Mouse (Mus musculus): ENCODE measurements at regions not wholly inside any gene's neighbourhood (a gene's known extent, or its start where the extent isn't known, plus 50 kb on each side); places are given as distances from the start of the nearest gene placed in this dataset.

DNA sequence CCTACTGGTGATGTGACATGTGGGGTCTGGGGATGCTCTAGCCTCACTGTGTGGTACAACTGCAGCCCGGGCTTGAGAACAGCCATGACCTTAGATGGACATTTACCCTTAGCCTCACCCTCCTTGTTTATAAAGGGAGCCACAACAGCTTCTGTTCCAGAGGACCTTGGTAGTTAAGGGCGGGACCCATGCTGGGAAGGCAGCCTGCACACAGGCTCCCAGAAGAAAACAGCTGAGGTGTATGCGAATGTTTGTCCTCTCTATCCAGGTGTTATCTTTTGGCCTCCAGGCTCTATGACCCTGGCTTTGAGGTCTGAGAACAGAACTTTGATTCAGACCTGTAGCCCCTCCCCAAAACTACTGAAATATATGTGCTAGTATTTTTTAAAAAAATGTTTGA lies 102.1 kb upstream of the Mki67 start:
- DNase-seq (ENCODE audit: low read depth, low spot score), result no peak

DNA sequence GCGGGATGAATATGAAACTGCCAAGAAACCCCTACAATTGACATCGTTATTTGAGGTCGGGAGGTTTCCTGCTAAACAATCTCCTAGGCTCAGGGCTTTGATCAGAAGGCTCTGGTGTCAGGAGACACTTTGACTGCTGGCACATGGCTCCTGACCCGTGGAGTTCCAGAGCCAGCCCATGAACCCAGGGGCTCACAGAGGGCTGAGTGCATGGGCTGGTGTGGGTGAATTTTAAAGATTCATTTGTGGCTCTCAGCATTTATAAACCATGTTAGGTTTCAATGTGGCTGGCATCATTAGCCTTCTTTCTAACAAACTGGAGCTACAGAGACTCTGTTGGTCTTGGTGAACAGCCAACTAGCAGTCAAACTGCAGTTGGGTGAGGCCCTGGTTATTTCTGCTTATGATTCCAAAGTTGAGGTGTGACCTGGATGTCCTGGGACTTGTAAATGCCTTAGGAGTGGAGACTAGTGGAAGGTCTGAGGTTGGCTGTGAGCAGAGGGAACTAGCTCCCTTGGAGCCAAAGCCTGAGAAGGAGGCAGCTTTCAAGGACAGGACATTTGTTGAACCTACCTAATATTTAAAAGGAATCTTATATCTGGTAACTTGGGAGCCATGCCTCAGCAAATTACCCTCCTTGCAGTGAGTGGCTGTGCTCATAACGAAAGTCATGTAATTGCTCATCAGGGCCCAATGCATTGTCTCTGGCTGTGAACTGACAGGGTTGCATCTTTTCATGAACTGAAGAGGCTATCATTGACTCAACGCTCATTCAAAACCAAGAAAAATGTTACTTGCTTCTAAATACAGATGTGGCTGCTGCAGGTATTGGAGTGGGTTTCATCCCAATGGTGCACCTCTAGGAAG lies 108.0 kb upstream of the Mki67 start:
- no peak for DNase-seq (ENCODE audit: low read depth, low spot score)

DNA sequence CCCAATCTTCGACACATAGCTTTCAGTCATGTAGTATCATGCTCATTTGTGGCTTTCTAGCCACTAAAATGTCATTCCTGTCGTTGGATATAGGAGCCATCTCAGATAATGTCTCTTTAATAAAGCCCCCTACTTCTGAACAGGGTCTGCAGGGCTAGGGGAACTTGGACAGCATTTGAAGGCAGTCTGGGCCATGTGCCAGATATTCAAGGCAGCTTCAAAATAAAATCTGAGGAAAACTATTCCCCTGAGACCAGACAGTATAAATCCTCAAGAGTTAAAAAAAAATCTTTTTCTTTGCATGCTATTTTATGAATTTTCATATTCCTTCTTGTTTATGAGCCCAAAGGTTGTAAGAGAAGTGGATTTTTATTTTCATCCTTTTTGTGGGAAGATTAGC lies 113.1 kb upstream of the Mki67 start:
- no peak for DNase-seq (ENCODE audit: low read depth, low spot score)

DNA sequence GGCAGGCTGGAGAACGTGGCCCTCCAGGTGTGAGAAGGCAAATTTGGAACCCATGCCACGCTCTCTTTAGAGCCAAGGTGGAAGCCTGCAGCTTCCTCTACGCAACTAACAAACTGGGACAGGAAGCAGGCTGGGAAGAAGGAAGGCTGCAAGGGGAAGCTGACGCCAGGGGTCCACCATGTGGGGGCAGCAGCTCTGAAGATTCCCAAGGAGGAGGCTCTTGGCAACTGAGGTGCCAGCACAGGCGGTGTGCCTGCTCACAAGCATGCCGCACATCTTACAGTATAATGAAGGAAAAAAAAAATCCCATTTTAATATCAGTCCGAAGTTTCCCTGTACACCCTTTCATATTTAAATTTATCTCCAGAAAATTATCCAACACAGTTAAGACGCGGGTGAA lies 117.3 kb upstream of the Mki67 start:
- no peak for DNase-seq (ENCODE audit: low read depth, low spot score)

DNA sequence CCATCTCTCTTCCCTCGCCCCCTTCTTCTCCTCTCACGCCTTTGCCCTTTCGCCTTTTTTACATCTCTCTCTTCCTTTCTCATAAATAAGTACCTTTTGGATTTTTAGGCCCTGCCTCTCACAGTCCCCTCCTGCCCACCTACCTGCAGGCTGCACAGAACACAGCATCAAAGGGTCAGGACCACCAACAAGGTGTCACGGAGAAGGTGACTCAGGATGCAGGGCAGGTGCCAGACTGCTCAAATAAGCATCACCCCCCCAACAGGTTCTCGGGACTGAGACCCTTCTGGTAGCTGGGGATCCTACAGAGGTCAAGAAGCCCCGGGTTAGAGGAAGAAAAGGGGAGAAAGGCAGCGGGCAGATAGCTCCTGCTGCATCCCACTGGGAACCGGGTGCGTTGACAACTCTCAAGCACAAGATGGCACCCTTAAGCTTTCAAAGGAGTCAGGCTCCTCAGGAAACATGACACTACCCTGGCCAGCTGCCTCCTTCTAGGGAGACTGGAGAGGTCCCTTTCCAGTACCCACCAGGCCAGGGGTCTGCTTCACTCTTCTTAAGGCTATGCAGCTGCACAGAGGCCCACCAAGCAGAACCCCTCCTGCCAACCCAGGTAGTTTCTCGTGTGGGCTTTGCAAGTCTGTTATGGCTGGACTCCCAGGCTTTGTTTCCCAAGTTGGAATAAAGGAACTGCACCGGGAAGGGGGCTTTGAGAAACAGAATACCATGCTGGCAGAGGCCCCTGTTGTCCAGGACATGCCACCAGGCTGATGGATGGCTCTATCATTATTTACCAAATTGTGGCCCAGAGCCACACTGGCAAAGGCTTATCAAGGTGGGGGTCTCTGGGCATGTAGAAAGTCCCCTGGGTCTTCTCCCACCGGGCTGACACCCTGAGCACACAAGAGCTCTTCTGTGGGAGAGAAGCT lies 120.9 kb upstream of the Mki67 start:
- DNase-seq (ENCODE audit: low read depth, low spot score), result peak; percentile 61

DNA sequence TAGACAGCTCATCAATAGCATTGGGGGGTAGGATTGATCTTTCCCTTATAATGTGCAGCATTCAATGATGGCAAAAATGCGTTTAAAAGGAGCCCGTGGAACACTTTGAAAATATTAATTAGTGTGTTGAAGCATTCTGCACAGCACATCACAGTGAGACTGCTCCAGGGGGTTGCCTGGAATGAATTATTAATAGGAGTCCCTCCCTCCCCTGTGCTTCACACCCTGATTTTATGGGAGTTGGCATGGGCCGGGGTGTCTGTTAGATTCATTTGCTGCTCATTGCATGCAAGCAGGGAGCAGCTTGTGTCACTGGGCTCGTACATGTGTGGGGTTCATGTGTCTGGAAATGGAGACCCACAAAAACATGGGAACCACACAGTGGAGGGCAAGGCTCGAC lies 127.9 kb upstream of the Mki67 start:
- no peak for DNase-seq (ENCODE audit: low read depth, low spot score)

DNA sequence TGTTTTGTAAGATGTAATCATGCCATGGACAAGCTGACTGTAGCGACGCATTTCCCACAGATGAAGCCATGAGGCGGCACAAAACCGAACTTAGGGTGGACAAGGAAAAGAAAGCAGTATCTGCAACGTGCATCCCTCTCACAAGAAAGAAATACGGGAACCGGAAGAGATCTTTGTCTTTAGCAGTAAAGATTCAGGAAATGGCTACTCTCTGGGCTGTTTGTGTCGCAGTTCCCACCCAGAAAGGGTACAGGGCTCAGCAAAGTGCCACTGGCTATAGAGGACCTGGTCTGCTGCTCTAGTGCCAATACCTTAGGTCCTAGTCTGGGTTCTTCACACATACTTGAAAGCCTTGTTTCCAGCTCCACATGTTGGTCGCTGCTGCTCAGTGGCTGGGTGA lies 131.1 kb upstream of the Mki67 start:
- DNase-seq (ENCODE audit: low read depth, low spot score), result no peak

DNA sequence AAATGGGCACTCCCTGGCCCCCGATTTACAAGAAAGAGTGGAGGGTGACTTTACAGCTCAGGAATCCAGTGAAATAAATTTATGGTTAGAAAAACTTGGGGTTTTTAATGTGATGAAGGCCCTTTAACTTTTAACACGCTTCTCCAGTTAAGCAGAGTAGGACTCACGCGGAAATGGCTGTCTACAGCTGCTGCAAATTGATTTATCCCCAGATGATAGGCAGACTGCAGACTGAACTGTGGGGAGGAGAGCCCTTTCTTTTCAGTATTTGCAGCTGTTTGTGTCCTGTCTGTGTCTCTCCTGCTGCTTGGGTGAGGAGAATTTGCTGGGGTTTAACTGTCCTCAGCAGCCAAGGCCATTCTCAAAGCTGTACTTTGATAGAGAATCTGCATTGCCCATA lies 132.0 kb upstream of the Mki67 start:
- no peak for DNase-seq (ENCODE audit: low read depth, low spot score)

DNA sequence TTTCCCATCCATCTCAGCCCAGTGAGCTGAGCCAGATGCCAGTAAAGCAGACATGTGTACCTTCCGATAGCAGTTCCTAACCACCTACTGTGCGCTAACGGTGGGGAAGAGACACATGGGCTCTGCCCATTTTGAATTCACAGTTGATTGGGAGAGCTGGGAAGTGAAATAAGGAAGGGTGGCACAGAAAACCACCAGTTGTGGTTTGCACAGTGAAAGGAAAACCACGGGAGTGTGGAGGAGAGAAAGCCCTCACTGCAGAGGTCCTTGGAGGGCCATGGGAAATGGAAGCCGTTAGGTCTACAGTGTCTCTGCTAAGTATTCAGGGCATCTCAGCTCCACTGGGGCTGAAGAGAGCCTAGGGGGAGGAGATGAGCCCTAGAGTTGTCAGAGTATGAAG lies 132.7 kb upstream of the Mki67 start:
- DNase-seq (ENCODE audit: low read depth, low spot score), result no peak

DNA sequence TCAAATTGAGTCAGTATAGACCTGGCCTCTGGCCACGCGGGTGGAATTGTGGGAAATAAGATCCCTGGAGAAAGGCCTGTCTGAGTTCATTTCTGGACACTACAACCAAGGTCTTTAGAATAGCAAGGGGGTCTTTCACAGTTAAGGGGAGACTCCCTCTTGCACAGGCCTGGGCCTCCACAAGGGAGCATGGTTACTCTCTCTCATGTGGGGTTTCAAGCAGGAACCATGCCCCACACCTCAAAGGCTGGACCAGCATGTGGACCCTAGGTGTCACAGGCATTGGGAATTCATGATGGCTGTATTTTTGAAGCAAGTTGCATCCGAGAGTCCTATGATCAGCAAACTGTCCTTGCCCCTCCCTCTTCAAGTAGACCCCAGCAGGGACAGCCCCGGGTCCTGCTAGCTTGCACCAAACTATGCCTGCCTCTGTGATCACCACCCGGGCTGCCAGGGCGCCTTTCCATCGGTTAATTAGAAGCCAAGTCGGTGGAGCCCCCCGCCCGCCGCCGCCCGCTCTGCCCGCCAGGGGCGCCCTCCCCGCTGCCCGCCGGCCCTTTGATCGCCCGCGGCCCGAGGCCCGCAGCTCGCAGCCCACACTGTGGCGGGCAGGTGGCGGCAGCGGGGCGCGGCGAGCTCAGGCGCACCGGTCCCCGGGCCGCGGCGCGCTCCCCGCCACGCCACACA lies 137.1 kb upstream of the Mki67 start:
- peak; percentile 61 for DNase-seq (ENCODE audit: low read depth, low spot score)

DNA sequence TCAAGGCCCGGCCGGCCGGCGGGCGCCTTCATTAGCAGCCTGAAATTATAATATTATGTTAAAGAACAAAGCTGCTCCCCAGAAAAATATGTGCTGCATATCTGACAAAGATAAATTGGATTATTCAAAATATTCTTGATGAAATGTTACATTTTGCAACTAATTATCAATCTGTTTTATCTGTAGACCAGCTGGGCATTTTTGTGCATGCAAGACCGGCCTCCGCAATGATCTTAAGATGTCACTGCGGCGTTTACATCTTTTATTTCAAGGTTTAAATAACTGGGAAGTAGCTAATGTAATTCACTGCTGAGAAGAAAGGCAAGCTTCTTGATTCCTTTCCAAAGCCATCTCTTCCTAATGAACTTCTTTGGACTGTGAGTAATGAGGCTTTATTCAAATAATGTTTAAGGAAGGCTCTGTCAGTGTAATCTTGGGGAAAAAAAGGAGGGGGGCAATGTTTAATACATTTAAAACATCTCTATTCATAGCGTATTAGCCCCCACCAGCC lies 137.7 kb upstream of the Mki67 start:
- no peak for DNase-seq (ENCODE audit: low read depth, low spot score)

DNA sequence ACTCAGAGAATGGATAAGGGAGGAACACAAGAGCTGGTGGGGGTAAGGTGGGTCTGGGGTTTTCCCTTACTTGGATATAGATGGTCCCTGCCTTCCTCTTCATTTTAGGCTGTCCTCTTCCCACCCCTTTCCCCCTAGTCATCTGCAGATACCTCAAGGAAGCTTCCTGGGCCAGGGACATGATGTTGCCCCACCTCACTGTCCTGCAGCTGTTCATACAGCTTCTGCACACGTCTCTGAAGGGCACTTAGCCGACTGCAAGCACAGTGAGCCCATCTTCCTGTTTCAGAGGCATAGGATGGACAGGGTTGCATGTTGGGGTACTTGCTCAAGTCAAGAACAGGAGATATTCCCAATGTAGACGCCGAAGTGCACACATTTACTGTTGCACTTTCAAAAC lies 144.1 kb upstream of the Mki67 start:
- no peak for DNase-seq (ENCODE audit: low read depth, low spot score)

DNA sequence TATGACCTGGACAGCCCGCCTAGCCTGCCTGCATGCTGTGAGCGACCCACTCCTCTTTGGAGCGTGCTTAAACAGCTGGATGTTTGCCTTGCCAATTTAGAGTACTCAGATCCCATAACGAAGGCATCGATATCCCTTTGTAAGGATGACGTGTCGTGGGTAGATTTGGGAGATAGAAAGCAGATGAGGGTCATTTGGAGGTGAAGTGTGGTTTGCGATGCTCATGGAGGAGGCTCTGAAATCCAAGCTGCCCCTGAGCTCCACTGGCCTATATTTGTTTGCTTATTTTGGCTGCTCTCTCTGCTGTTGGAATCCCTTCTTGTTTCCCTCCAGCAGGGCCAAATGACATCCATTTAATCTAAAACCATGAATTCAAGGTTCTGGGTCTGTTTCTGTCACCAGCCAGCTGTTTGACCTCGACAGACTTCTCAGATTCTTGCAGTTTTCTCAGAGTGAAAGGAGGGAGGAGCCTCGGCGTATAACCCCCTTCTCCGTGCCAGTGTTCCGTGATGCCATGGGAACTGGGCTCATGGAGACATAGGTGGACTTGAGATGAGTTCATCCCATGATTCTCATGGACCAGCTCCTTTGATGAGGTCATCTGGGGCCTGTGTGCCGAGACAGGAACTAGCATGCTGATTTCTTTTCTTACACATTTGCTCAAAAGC lies 144.7 kb upstream of the Mki67 start:
- no peak for DNase-seq (ENCODE audit: low read depth, low spot score)

DNA sequence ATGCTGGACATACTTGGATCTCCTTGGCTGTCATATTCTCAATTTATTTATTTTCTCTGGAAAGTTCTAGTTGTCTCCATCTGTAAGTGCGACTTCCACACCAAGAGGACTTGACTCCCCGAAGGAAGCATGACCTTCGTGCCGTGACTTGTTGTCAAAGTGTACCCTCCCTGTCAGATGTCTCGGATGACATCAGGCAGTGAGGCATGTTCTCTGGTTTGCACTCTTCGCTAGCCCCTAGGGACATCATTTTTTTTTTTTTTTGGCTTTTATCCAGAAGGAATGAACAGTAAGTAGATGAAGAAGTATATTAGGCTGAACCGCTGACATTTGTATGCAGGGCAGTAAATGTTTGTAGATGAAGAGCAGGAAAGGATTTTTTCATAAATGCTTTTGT lies 145.2 kb upstream of the Mki67 start:
- DNase-seq (ENCODE audit: low read depth, low spot score), result no peak

DNA sequence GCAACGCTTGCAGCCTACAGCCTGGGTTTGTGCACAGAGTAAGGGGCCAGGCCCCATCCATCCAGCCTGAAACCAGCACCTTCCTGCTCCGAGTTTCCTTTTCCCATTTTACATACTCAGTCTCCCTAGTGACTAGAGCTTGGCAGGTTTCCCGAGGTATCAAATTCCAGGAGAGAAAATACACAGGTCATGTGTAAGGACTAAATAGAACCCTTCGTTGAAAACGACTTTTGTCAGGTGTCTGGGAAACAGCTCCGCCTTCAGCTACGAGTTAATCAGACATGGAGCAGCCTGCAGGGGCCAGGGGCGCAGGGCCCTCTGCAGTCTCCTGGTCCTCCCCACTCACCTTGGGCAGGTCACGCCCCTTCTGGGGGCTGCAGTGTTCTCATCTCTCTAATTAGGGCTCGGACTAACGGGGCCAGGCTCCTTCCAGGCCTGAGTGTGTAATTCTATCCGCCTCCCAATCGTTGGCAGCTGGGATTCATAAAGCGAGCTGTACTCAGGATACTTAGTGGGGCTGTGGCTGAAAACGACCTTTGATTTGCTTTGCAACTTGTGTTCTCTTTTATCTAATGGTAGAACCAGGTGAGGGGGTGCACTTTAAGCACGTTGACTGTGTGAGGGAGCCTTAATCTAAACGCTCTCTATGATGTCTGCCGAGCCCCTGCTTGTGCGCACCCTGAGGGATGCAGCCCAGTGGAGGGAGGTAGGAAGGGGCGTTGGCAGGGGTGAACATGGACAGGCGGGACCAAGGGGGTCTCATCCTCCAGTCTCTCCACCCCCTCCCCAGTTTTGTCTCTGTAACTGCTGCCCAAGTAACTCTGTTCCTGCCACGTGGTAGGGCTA lies 147.6 kb upstream of the Mki67 start:
- DNase-seq (ENCODE audit: low read depth, low spot score), result no peak

DNA sequence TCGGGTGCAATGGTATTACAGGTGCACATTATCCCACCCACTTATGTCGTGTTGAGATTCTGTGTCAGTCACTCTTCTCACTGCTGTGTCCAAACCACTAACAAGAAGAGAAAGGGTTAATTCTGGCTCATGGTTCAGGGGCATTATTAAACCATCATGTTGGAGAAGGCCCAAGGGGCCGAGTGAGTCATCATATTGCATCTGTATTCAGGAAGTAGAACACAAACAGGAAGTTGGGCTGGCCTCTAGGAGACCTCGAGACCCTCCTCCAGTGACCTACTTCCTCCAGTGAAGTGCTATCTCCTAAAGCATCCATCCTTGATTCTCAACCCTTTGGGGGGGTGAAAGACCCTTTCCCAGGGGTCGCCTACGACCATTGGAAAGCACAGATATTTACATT lies 154.8 kb upstream of the Mki67 start:
- DNase-seq (ENCODE audit: low read depth, low spot score), result no peak

DNA sequence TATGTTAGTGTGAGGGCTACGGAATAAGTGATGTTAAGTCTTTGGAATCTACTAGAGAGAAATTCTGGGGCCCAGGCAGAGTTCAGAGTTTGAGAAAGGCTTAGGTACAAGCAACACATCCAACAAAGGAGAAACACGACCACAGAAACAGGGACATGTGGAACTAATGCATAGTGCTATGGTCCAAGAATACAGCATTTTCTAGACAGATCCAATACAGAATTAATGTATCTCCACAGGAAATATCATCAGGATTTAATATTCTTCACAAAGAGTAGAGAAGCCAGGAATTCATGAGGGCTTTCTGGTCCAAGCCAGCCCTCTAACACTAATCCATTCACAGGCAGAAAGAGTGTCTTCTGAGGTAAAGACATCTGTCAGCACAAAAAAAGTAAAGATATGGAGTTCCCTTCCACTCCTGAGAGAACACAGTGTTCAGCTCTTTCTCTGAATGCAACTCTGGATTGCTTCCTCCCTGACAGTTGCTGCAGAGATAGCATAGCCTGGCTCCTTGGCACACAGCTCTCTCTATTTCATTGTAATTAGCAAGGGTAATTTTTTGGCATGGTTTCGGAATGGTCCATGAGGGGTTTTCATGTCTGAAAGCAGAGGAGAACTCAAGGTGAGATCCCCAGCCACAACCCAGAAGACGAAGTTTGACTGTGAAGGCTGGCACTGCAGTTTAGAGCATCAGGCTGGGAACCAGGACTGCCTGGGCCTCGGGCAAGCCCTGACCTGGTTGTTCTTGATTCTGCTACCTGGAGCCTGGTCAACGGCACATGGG lies 161.1 kb upstream of the Mki67 start:
- no peak for DNase-seq (ENCODE audit: low read depth, low spot score)

DNA sequence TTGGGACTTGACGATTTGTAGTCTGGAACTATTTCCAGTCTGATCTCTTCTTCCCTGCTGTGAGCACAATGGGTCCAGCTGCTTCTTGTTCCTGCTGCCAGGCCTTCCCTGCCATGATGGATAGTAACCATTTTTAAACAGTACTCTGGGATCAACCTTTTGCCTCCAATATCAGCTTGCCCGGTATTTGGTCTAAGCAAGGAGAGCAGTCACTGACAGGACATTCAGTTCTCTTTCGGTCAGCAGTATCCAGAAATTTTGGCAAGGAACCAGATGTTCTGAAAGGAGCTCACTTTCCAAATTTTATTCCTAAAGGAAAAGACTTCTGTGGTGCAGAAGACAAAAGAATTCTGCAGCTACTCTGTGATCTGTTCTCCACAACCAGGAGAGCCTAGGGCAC lies 162.6 kb upstream of the Mki67 start:
- DNase-seq (ENCODE audit: low read depth, low spot score), result no peak

DNA sequence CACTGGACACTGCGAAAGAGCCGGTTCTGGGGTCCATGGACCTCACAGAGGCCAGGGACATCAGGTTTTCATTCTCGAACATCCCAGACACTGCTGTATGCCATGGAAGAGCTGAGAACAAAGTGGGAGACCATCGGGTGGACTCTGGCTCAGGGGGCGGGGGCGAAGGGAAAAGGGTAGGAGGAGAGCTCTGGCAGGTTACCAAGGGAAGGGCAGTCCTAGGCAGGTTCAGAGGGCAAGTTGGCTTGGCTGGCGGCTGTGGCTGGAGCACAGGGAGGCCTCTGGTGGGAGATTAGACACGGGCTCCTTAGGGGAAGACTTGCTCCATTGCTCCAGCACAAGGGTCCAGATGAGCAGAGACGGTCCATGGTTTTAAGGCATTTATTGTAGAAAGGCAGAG lies 164.3 kb upstream of the Mki67 start:
- no peak for DNase-seq (ENCODE audit: low read depth, low spot score)

DNA sequence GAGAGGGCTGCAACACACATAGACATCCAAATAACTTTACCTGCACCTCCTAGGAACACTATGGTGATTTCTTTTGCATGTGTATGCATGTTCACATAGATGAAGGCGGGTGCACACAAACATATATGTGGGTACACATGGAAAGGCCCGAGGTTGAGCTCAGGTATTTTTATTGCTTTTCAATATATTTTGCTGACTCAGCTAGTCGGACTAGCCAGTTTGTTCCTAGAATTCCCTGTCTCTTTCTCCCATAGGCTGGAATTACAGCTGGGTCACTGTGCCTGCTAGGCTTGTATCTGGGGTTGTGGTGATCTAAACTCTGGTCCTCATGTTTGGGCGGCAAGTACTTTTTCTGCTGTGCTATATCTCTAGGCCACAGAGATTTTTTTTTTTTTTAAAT lies 166.1 kb upstream of the Mki67 start:
- no peak for DNase-seq (ENCODE audit: low read depth, low spot score)

Data from ZHBTc4 (cell line).